Mouse (Mus musculus): ENCODE results near the gene Cnep1r1. TPM values are rescaled to one million over a fixed set of nuclear protein-coding genes. Genes with fewer than 3 reads are reported as not detected.

The Cnep1r1 gene
- 17.2 TPM for polyA plus RNA-seq (2012; fragmentation: generic; extraction: Trizol)

DNA sequence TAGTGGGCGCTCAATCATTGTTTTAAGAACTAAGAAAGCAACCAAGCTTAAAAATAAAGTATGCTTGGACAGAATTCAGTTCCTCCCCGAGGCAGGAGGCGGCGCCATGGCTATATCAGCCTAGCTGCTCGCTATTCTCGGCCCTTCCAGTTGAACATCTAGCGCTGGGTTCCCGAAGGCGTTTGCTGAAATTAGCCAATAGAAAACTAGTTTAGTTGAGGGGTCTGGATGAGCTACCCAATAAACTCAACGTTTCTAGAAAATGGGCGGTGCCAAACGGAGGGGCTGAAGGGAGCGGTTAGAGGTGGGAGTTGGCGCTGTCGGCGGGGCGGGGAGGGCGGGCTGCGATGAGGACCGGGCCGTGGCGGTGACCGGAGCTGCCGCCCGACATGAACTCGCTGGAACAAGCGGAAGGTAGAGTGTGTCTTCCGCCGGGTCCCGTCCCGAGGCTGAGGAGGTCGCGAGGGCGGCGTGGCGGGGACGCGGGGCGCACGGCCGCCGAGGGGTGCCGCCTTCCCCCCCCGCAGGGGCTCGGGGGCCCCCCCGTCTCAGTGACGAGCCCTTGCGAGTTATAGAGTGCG, at the start of gene Cnep1r1:
TSS of gene Cnep1r1 (plus strand) at position 314 of the 581 bp plus-strand sequence.
- Histone ChIP-seq H3ac (ENCODE audit: control insufficient read depth, insufficient read length) (peak within 1 kb of the TSS; percentile 58), H3K4me3 (peak within 1 kb of the TSS; percentile 55), H3K4me2 (ENCODE audit: low read depth) (peak within 1 kb of the TSS; percentile 94), H3K36me3 (ENCODE audit: control insufficient read depth, insufficient read depth) (peaks cover 7% of the 10 kb centered on the region), H3K27me3 (ENCODE audit: control insufficient read depth, insufficient read depth, insufficient read length) (no peaks in the 10 kb centered on the region), H3K79me2 (ENCODE audit: control insufficient read depth, insufficient read depth) (peaks cover 37% of the 10 kb centered on the region)
- TF ChIP-seq POLR2A (IDR thresholded peaks at IDR 0.05; ENCODE audit: insufficient read length, low read depth) = peak; percentile 93
- no peak for TF ChIP-seq CEBPB (IDR thresholded peaks at IDR 0.05; ENCODE audit: insufficient read depth, poor library complexity, severe bottlenecking)
- TF ChIP-seq E2F4 (IDR thresholded peaks at IDR 0.05; ENCODE audit: insufficient read depth) = no peak
- no peak for TF ChIP-seq SRF (IDR thresholded peaks at IDR 0.05; ENCODE audit: control insufficient read depth, insufficient read length, low read depth)
- no peak for TF ChIP-seq TCF3 (IDR thresholded peaks at IDR 0.05; ENCODE audit: insufficient read length, low read depth)
- TF ChIP-seq POLR2AphosphoS2 (IDR thresholded peaks at IDR 0.05; ENCODE audit: insufficient read length, low read depth) = peak; percentile 89

DNA sequence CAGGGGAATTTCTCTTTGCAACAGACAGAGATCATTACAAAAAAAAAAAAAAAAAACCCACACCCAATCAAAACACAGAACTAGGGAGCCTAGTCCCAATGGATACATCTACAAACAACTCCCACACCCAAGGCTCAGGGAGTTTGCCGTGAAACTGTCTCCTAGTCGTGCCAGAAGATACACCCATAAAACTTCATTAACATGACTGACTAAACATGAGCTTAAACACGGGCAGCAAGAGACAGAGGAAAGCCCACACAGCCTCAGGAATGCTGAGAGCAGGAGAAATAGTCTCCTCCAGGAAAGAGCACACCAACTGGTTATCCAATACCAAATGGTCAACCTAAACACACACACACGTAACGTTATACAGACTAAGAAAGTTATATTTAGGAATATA, 36.4 kb upstream of the Cnep1r1 start:
- Histone ChIP-seq H3K4me3 (no peak overlapping the region), H3ac (ENCODE audit: control insufficient read depth, insufficient read length) (no peak overlapping the region), H3K4me2 (ENCODE audit: low read depth) (no peak overlapping the region), H3K36me3 (ENCODE audit: control insufficient read depth, insufficient read depth) (no peaks in the 10 kb centered on the region), H3K79me2 (ENCODE audit: control insufficient read depth, insufficient read depth) (no peaks in the 10 kb centered on the region), H3K27me3 (ENCODE audit: control insufficient read depth, insufficient read depth, insufficient read length) (no peaks in the 10 kb centered on the region)
- TF ChIP-seq TCF3 (IDR thresholded peaks at IDR 0.05; ENCODE audit: insufficient read length, low read depth) (no peak), POLR2AphosphoS2 (IDR thresholded peaks at IDR 0.05; ENCODE audit: insufficient read length, low read depth) (no peak), USF1 (IDR thresholded peaks at IDR 0.05; ENCODE audit: low read depth) (no peak), CEBPB (IDR thresholded peaks at IDR 0.05; ENCODE audit: insufficient read depth, poor library complexity, severe bottlenecking) (no peak), POLR2A (IDR thresholded peaks at IDR 0.05; ENCODE audit: insufficient read length, low read depth) (no peak), MYOG (IDR thresholded peaks at IDR 0.05; ENCODE audit: control insufficient read depth in 1 of 3, insufficient read depth in 1 of 3, insufficient read length in 2 of 3, low read depth in 2 of 3) (no peak), MAX (IDR thresholded peaks at IDR 0.05; ENCODE audit: low read depth) (no peak), TCF12 (IDR thresholded peaks at IDR 0.05; ENCODE audit: insufficient read depth, poor library complexity, severe bottlenecking) (no peak), REST (IDR thresholded peaks at IDR 0.05; ENCODE audit: insufficient read depth, insufficient read length) (no peak), MYOD1 (IDR thresholded peaks at IDR 0.05; ENCODE audit: control insufficient read depth in 1 of 3, insufficient read length in 2 of 3, low read depth in 2 of 3) (no peak), E2F4 (IDR thresholded peaks at IDR 0.05; ENCODE audit: insufficient read depth) (no peak), SRF (IDR thresholded peaks at IDR 0.05; ENCODE audit: control insufficient read depth, insufficient read length, low read depth) (no peak)

DNA sequence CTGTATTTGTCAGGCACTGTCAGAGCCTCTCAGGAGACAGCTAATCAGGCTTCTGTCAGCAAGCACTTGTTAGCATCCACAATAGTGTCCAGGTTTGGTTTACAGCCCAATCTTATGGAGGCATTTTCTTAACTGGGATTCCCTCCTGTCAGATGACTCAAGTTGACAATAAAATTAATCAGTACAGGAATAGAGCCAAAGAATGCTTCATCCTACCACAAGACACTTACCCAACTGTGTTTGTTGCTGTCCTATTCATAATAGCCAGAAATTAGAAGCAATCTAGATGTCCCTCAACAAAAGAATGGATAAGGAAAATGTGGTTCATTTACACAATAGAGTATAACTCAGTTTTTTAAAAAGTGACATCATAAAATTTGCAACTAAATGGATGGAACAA, 30.6 kb upstream of the Cnep1r1 start:
- H3K4me2 ChIP-seq (ENCODE audit: low read depth) = no peak overlapping the region
- no peak for TF ChIP-seq TCF3 (IDR thresholded peaks at IDR 0.05; ENCODE audit: insufficient read length, low read depth)
- no peak for TF ChIP-seq TCF12 (IDR thresholded peaks at IDR 0.05; ENCODE audit: insufficient read depth, poor library complexity, severe bottlenecking)
- no peak for TF ChIP-seq SRF (IDR thresholded peaks at IDR 0.05; ENCODE audit: control insufficient read depth, insufficient read length, low read depth)
- TF ChIP-seq POLR2AphosphoS2 (IDR thresholded peaks at IDR 0.05; ENCODE audit: insufficient read length, low read depth) = no peak
- no peak for TF ChIP-seq E2F4 (IDR thresholded peaks at IDR 0.05; ENCODE audit: insufficient read depth)
- TF ChIP-seq REST (IDR thresholded peaks at IDR 0.05; ENCODE audit: insufficient read depth, insufficient read length) = no peak
- no peak for TF ChIP-seq MYOG (IDR thresholded peaks at IDR 0.05; ENCODE audit: control insufficient read depth in 1 of 3, insufficient read depth in 1 of 3, insufficient read length in 2 of 3, low read depth in 2 of 3)
- TF ChIP-seq CEBPB (IDR thresholded peaks at IDR 0.05; ENCODE audit: insufficient read depth, poor library complexity, severe bottlenecking) = no peak
- TF ChIP-seq USF1 (IDR thresholded peaks at IDR 0.05; ENCODE audit: low read depth) = no peak
- TF ChIP-seq POLR2A (IDR thresholded peaks at IDR 0.05; ENCODE audit: insufficient read length, low read depth) = no peak
- no peaks in the 10 kb centered on the region for H3K27me3 ChIP-seq (ENCODE audit: control insufficient read depth, insufficient read depth, insufficient read length)
- no peak overlapping the region for H3K4me3 ChIP-seq
- no peaks in the 10 kb centered on the region for H3K79me2 ChIP-seq (ENCODE audit: control insufficient read depth, insufficient read depth)
- H3K36me3 ChIP-seq (ENCODE audit: control insufficient read depth, insufficient read depth) = no peaks in the 10 kb centered on the region
- no peak overlapping the region for H3ac ChIP-seq (ENCODE audit: control insufficient read depth, insufficient read length)

DNA sequence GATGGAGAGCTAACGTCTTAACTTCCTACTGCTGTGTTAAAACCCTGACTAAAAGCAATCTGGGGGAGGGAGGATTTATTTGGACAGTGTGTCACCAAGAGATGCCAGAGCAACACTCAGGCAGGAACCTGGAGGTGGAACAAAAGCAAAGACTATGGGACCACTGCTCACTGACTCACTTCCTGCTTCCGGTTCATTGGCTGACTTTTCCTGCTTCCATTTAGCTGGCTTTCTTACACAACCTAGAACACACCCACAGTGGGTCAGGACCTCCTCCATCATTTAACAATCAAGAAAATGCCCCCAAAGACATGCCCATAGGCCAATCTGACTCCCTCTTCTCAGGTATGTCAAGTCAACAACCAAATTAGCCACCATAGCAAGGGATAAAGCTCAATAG, 26.9 kb upstream of the Cnep1r1 start:
- Histone ChIP-seq H3K4me2 (ENCODE audit: low read depth) (peak overlapping the region; percentile 2), H3ac (ENCODE audit: control insufficient read depth, insufficient read length) (no peak overlapping the region), H3K4me3 (no peak overlapping the region), H3K79me2 (ENCODE audit: control insufficient read depth, insufficient read depth) (no peaks in the 10 kb centered on the region), H3K27me3 (ENCODE audit: control insufficient read depth, insufficient read depth, insufficient read length) (no peaks in the 10 kb centered on the region), H3K36me3 (ENCODE audit: control insufficient read depth, insufficient read depth) (no peaks in the 10 kb centered on the region)
- no peak for TF ChIP-seq E2F4 (IDR thresholded peaks at IDR 0.05; ENCODE audit: insufficient read depth)
- no peak for TF ChIP-seq REST (IDR thresholded peaks at IDR 0.05; ENCODE audit: insufficient read depth, insufficient read length)
- TF ChIP-seq CEBPB (IDR thresholded peaks at IDR 0.05; ENCODE audit: insufficient read depth, poor library complexity, severe bottlenecking) = no peak
- no peak for TF ChIP-seq USF1 (IDR thresholded peaks at IDR 0.05; ENCODE audit: low read depth)

DNA sequence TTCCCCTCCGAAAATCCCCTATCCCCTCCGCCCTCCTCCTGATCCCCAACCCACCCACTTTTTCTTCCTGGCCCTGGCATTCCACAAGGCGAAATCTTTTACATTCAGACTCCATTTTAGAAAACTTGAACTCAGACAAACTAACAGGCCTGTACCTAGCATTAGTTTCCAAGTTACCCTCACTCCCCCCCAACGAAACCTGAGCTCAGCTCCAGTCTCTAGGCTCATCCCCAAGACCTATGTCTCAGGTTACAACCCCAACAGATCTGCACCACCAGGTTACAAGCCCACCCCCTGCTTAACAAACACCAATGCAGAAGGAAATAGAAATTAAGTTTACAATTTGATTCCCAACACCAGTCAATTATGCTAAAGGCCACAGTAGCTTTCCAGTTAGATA, 25.2 kb upstream of the Cnep1r1 start:
- Histone ChIP-seq H3K4me2 (ENCODE audit: low read depth) (no peak overlapping the region), H3K27me3 (ENCODE audit: control insufficient read depth, insufficient read depth, insufficient read length) (no peaks in the 10 kb centered on the region), H3K36me3 (ENCODE audit: control insufficient read depth, insufficient read depth) (no peaks in the 10 kb centered on the region), H3ac (ENCODE audit: control insufficient read depth, insufficient read length) (no peak overlapping the region), H3K4me3 (no peak overlapping the region), H3K79me2 (ENCODE audit: control insufficient read depth, insufficient read depth) (no peaks in the 10 kb centered on the region)
- TF ChIP-seq MAX (IDR thresholded peaks at IDR 0.05; ENCODE audit: low read depth) = no peak
- no peak for TF ChIP-seq E2F4 (IDR thresholded peaks at IDR 0.05; ENCODE audit: insufficient read depth)
- TF ChIP-seq POLR2AphosphoS2 (IDR thresholded peaks at IDR 0.05; ENCODE audit: insufficient read length, low read depth) = no peak
- no peak for TF ChIP-seq SRF (IDR thresholded peaks at IDR 0.05; ENCODE audit: control insufficient read depth, insufficient read length, low read depth)
- TF ChIP-seq TCF3 (IDR thresholded peaks at IDR 0.05; ENCODE audit: insufficient read length, low read depth) = no peak
- TF ChIP-seq CEBPB (IDR thresholded peaks at IDR 0.05; ENCODE audit: insufficient read depth, poor library complexity, severe bottlenecking) = no peak
- no peak for TF ChIP-seq REST (IDR thresholded peaks at IDR 0.05; ENCODE audit: insufficient read depth, insufficient read length)
- TF ChIP-seq MYOD1 (IDR thresholded peaks at IDR 0.05; ENCODE audit: control insufficient read depth in 1 of 3, insufficient read length in 2 of 3, low read depth in 2 of 3) = no peak
- no peak for TF ChIP-seq TCF12 (IDR thresholded peaks at IDR 0.05; ENCODE audit: insufficient read depth, poor library complexity, severe bottlenecking)
- no peak for TF ChIP-seq MYOG (IDR thresholded peaks at IDR 0.05; ENCODE audit: control insufficient read depth in 1 of 3, insufficient read depth in 1 of 3, insufficient read length in 2 of 3, low read depth in 2 of 3)
- TF ChIP-seq POLR2A (IDR thresholded peaks at IDR 0.05; ENCODE audit: insufficient read length, low read depth) = no peak
- TF ChIP-seq USF1 (IDR thresholded peaks at IDR 0.05; ENCODE audit: low read depth) = no peak
